Mouse (Mus musculus) CH12.LX (cell line): ENCODE measurements around the gene Creb3l2. TPM values are rescaled to one million over a fixed set of nuclear protein-coding genes. Genes with fewer than 3 reads are reported as not detected.
"Not testable (repeated sequence)": the region's sequence is repeated elsewhere in the genome, so short reads cannot be mapped to it uniquely, and the experiment has no call there.

Source experiments
- DNase-seq: peaks from one replicate; pipeline ENCODE4 v3.0.0-alpha.2; 2013; ENCODE audit errors: extremely low read depth
- H3K27ac ChIP-seq: 2 replicates; pipeline ENCODE4 v1.5.1; 2012; ENCODE audit warnings: low read depth, mild to moderate bottlenecking, control low read depth, moderate library complexity; ENCODE audit not compliant: insufficient read depth
- H3K27me3 ChIP-seq: replicated peaks from 2 replicates; pipeline ENCODE3; 2012; ENCODE audit warnings: inconsistent platforms
- H3K36me3 ChIP-seq, 2 experiments: replicated peaks in 1 of 2; 2 replicates each; pipeline versions ENCODE3 to v1.6.1; 2012; ENCODE audit warnings: inconsistent platforms in 1 of 2, low read length in 1 of 2, mild to moderate bottlenecking in 1 of 2, mixed read lengths in 1 of 2, moderate library complexity in 1 of 2; ENCODE audit not compliant: control insufficient read depth in 1 of 2, insufficient read depth in 1 of 2
- H3K4me1 ChIP-seq, 2 experiments: 2 replicates each; pipeline ENCODE4 v1.6.1; 2012; ENCODE audit warnings: inconsistent platforms in 1 of 2, moderate library complexity in 1 of 2; ENCODE audit not compliant: insufficient read depth in 2 of 2, control insufficient read depth in 1 of 2
- H3K4me2 ChIP-seq: 2 replicates; pipeline ENCODE4 v1.6.1; 2012; ENCODE audit warnings: low read depth, mild to moderate bottlenecking, control low read depth; ENCODE audit not compliant: poor library complexity, insufficient read depth, severe bottlenecking
- H3K4me3 ChIP-seq, 3 experiments: fragments of 150-350 bp in 1 of 3; sonication (generic) in 1 of 3; replicated peaks in 1 of 3; 2 replicates each; pipeline versions ENCODE3 to v1.5.1; 2011 to 2012; ENCODE audit warnings: low read depth in 2 of 3, low read length in 2 of 3, mild to moderate bottlenecking in 2 of 3, moderate library complexity in 2 of 3, control low read depth in 1 of 3, improper control_type of control experiment in 1 of 3, inconsistent platforms in 1 of 3, mixed read lengths in 1 of 3; ENCODE audit not compliant: poor library complexity in 1 of 3
- H3K79me2 ChIP-seq: replicated peaks from 2 replicates; pipeline ENCODE4 v1.6.1; 2012; ENCODE audit warnings: mild to moderate bottlenecking, moderate library complexity; ENCODE audit not compliant: control insufficient read depth, poor library complexity, insufficient read depth, severe bottlenecking; ENCODE audit errors: extremely low read depth
- H3K9ac ChIP-seq: 2 replicates; pipeline ENCODE4 v1.6.1; 2012; ENCODE audit warnings: low read depth, mild to moderate bottlenecking, control low read depth, moderate library complexity; ENCODE audit not compliant: insufficient read depth
- H3K9me3 ChIP-seq: replicated peaks from 2 replicates; pipeline ENCODE3; 2012; ENCODE audit warnings: low read length, inconsistent platforms, mixed read lengths
- CHD2 ChIP-seq: IDR thresholded peaks from 2 replicates; pipeline ENCODE4 v1.6.1; 2011; ENCODE audit warnings: low read length, improper control_type of control experiment
- CTCF ChIP-seq, 2 experiments: IDR thresholded peaks in 1 of 2; conservative IDR thresholded peaks in 1 of 2; 2 replicates each; pipeline ENCODE4 v1.5.1; 2011 to 2012; ENCODE audit warnings: low read depth in 2 of 2, low read length in 2 of 2, improper control_type of control experiment in 1 of 2, inconsistent platforms in 1 of 2, mild to moderate bottlenecking in 1 of 2, moderate library complexity in 1 of 2
- E2F4 ChIP-seq: IDR thresholded peaks from 2 replicates; pipeline ENCODE4 v1.6.1; 2011; ENCODE audit warnings: low read depth, low read length, improper control_type of control experiment; ENCODE audit not compliant: insufficient replicate concordance
- ELF1 ChIP-seq: IDR thresholded peaks from 2 replicates; pipeline ENCODE4 v1.6.1; 2014; ENCODE audit warnings: low read depth, mild to moderate bottlenecking, inconsistent platforms, low read length, improper control_type of control experiment
- GABPA ChIP-seq: IDR thresholded peaks from 2 replicates; pipeline ENCODE4 v1.6.1; 2012; ENCODE audit warnings: low read depth, low read length, improper control_type of control experiment, inconsistent platforms; ENCODE audit not compliant: insufficient replicate concordance
- HCFC1 ChIP-seq: IDR thresholded peaks from 2 replicates; pipeline ENCODE4 v1.6.1; 2012; ENCODE audit warnings: low read depth, mild to moderate bottlenecking, inconsistent platforms, low read length, improper control_type of control experiment
- IRF4 ChIP-seq: IDR thresholded peaks from 2 replicates; pipeline ENCODE4 v1.6.1; 2014; ENCODE audit warnings: low read depth, mild to moderate bottlenecking, inconsistent platforms, low read length, improper control_type of control experiment
- MAFK ChIP-seq: IDR thresholded peaks from 2 replicates; pipeline ENCODE4 v1.6.1; 2011; ENCODE audit warnings: low read length, improper control_type of control experiment; ENCODE audit not compliant: insufficient replicate concordance
- MAZ ChIP-seq: IDR thresholded peaks from 2 replicates; pipeline ENCODE4 v1.6.1; 2012; ENCODE audit warnings: low read depth, mild to moderate bottlenecking, inconsistent platforms, low read length, improper control_type of control experiment, moderate library complexity
- MEF2A ChIP-seq: IDR thresholded peaks from 2 replicates; pipeline ENCODE4 v1.6.1; 2014; ENCODE audit warnings: low read depth, mild to moderate bottlenecking, inconsistent platforms, low read length, improper control_type of control experiment, borderline replicate concordance
- MXI1 ChIP-seq: IDR thresholded peaks from 2 replicates; pipeline ENCODE4 v1.6.1; 2011; ENCODE audit warnings: mild to moderate bottlenecking, low read depth, low read length, improper control_type of control experiment
- NELFE ChIP-seq: IDR thresholded peaks from 2 replicates; pipeline ENCODE4 v1.6.1; 2011; ENCODE audit warnings: low read depth, low read length, improper control_type of control experiment
- NRF1 ChIP-seq: IDR thresholded peaks from 2 replicates; pipeline ENCODE4 v1.6.1; 2014; ENCODE audit warnings: low read depth, mild to moderate bottlenecking, inconsistent platforms, low read length, improper control_type of control experiment, moderate library complexity
- POLR2A ChIP-seq: IDR thresholded peaks from 2 replicates; pipeline ENCODE4 v1.6.1; 2011; ENCODE audit warnings: low read depth, mild to moderate bottlenecking, improper control_type of control experiment, low read length
- RAD21 ChIP-seq: IDR thresholded peaks from 2 replicates; pipeline ENCODE4 v1.6.1; 2011; ENCODE audit warnings: low read depth, mild to moderate bottlenecking, low read length, improper control_type of control experiment, moderate library complexity
- SMC3 ChIP-seq: IDR thresholded peaks from 2 replicates; pipeline ENCODE4 v1.6.1; 2011; ENCODE audit warnings: low read depth, low read length, improper control_type of control experiment
- TBP ChIP-seq: conservative IDR thresholded peaks from 2 replicates; pipeline ENCODE4 v1.6.1; 2011; ENCODE audit warnings: low read depth, low read length, improper control_type of control experiment
- UBTF ChIP-seq: IDR thresholded peaks from 2 replicates; pipeline ENCODE4 v1.6.1; 2012; ENCODE audit warnings: low read depth, mild to moderate bottlenecking, inconsistent platforms, low read length, improper control_type of control experiment, moderate library complexity
- USF2 ChIP-seq: conservative IDR thresholded peaks from 2 replicates; pipeline ENCODE4 v1.6.1; 2011; ENCODE audit warnings: low read depth, low read length, improper control_type of control experiment
- ZC3H11A ChIP-seq: IDR thresholded peaks from 2 replicates; pipeline ENCODE4 v1.6.1; 2012; ENCODE audit warnings: low read depth, mild to moderate bottlenecking, inconsistent platforms, low read length, improper control_type of control experiment
- ZKSCAN1 ChIP-seq: IDR thresholded peaks from 2 replicates; pipeline ENCODE4 v1.6.1; 2012; ENCODE audit warnings: low read depth, inconsistent platforms, low read length, improper control_type of control experiment, borderline replicate concordance
- ZNF384 ChIP-seq: IDR thresholded peaks from 2 replicates; pipeline ENCODE4 v1.6.1; 2012; ENCODE audit warnings: low read depth, low read length, improper control_type of control experiment, inconsistent platforms
- dilution Hi-C: fragments of 300-500 bp; cut with MboI; formaldehyde crosslinking; loops from 2 replicates; pipeline ENCODE4 v1.14.3; 2020; ENCODE audit warnings: low sequenced_read_pairs; ENCODE audit not compliant: extremely low pct_unique_long_range_greater_than_20kb, extremely low pct_ligation_motif_present
- in situ Hi-C: fragments of 300-500 bp; cut with MboI; formaldehyde crosslinking; loops from 3 replicates; pipeline ENCODE4 v1.14.3; 2019; ENCODE audit warnings: low sequenced_read_pairs, low pct_ligation_motif_present, low pct_unique_long_range_greater_than_20kb, mixed read lengths
- polyA plus RNA-seq: library from polyadenylated mRNA; unstranded; fragments of >175 nt; gene quantifications from 2 replicates; pipeline ENCODE4 v1.2.1, GENCODE M21; 2012; ENCODE audit warnings: low read depth; ENCODE audit not compliant: insufficient read length
- total RNA-seq, 2 experiments: library from RNA; depleted of rRNA; stranded (reverse); fragments of 300-350 nt in 1 of 2; fragments of >200 nt in 1 of 2; gene quantifications; 2 replicates each; pipeline ENCODE4 v1.2.3; 2012 to 2014

Creb3l2 gene
- total and polyA plus RNA-seq, 3 experiments, result 1.5 to 8.5 (median 7.0) TPM

- no peak for TF ChIP-seq E2F4
- TF ChIP-seq NELFE, result no peak
- TF ChIP-seq USF2, result no peak
- no peak for TF ChIP-seq POLR2A
- no peak for TF ChIP-seq HCFC1
- no peak for TF ChIP-seq ZC3H11A
- no peak for TF ChIP-seq UBTF
- TF ChIP-seq MAZ, result no peak
- H3K4me1 ChIP-seq, result no peaks in the 10 kb centered on the region
- dilution Hi-C loops (no loop called here), in situ Hi-C loops (no loop called here)
- no peak overlapping the region for H3K4me3 ChIP-seq
- no peak for DNase-seq
- H3K27ac ChIP-seq, result no peak overlapping the region
- no peaks in the 10 kb centered on the region for H3K27me3 ChIP-seq
- H3K9me3 ChIP-seq, result no peaks in the 10 kb centered on the region
- peaks cover 27 to 50% of the 10 kb centered on the region in 2 experiments for H3K36me3 ChIP-seq
- H3K9ac ChIP-seq, result no peak overlapping the region
- no peak overlapping the region for H3K4me2 ChIP-seq
- peaks cover 2% of the 10 kb centered on the region for H3K79me2 ChIP-seq
These were observed 59.2 kb downstream of the Creb3l2 start for GRCm38 (mm10) chr6:37382761-37383160.

- no peak for DNase-seq
- in situ Hi-C loops (no loop called here), dilution Hi-C loops (no loop called here)
- H3K9ac ChIP-seq, result no peak overlapping the region
- no peaks in the 10 kb centered on the region for H3K4me1 ChIP-seq
- H3K36me3 ChIP-seq, result peaks cover 27 to 50% of the 10 kb centered on the region in 2 experiments
- no peak overlapping the region for H3K27ac ChIP-seq
- no peak overlapping the region for H3K4me2 ChIP-seq
- no peaks in the 10 kb centered on the region for H3K9me3 ChIP-seq
- no peaks in the 10 kb centered on the region for H3K27me3 ChIP-seq
- TF ChIP-seq MAFK, result no peak
- no peak for TF ChIP-seq CHD2
- TF ChIP-seq NRF1, result no peak
- TF ChIP-seq MAZ, result no peak
- no peak for TF ChIP-seq UBTF
- no peak for TF ChIP-seq GABPA
- no peak for TF ChIP-seq MEF2A
- no peak for TF ChIP-seq ZNF384
- TF ChIP-seq TBP, result no peak
- no peak for TF ChIP-seq CTCF (conservative IDR thresholded peaks at IDR 0.05 in 1 of 2, IDR thresholded peaks at IDR 0.05 in 1 of 2; ENCODE audit: low read depth in 2 of 2, low read length in 2 of 2)
- TF ChIP-seq ELF1, result no peak
- TF ChIP-seq MXI1, result no peak
- TF ChIP-seq IRF4, result no peak
- no peak for TF ChIP-seq POLR2A
- TF ChIP-seq ZC3H11A, result no peak
- no peak for TF ChIP-seq RAD21
- no peak for TF ChIP-seq ZKSCAN1
- no peak for TF ChIP-seq SMC3
- no peaks in the 10 kb centered on the region; the same call in 1 of the 2 replicates for H3K79me2 ChIP-seq
- H3K4me3 ChIP-seq, result no peak overlapping the region
These were observed 63.9 kb downstream of the Creb3l2 start for GRCm38 (mm10) chr6:37377836-37378580.

GRCm38 (mm10) chr6:37377387-37377786 is 64.6 kb downstream of the Creb3l2 start:
- H3K9ac ChIP-seq, H3K27me3 ChIP-seq, H3K27ac ChIP-seq, H3K4me2 ChIP-seq, in situ Hi-C loops, H3K79me2 ChIP-seq, DNase-seq, H3K9me3 ChIP-seq, H3K4me1 ChIP-seq, H3K4me3 ChIP-seq, dilution Hi-C loops: not testable (repeated sequence)
- H3K36me3 ChIP-seq, result peaks cover 27 to 55% of the 10 kb centered on the region in 2 experiments
